Mouse (Mus musculus) thymus, adult 2 months (tissue): ENCODE results near the gene Agbl2.

Experiments
- CTCF ChIP-seq: fragments of 200-500 bp; IDR thresholded peaks from 2 replicates; pipeline ENCODE4 v1.5.1; 2012; ENCODE audit warnings: mild to moderate bottlenecking, control low read depth, low read length, moderate library complexity, borderline replicate concordance; ENCODE audit not compliant: control insufficient read depth, poor library complexity, insufficient read depth; ENCODE audit errors: extremely low read depth
- POLR2A ChIP-seq: fragments of 200-500 bp; IDR thresholded peaks from 2 replicates; pipeline ENCODE4 v1.6.1; 2012; ENCODE audit warnings: mild to moderate bottlenecking, low read length, control low read depth, moderate library complexity; ENCODE audit not compliant: control insufficient read depth, poor library complexity, insufficient read depth; ENCODE audit errors: extremely low read depth

- TF ChIP-seq CTCF (no peak), POLR2A (no peak)
Measured at GRCm38 (mm10) chr2:90823781-90824180, 41.3 kb downstream of the Agbl2 start.
